Mouse (Mus musculus): ENCODE results near the gene Afp. TPM values are rescaled to one million over a fixed set of nuclear protein-coding genes. Genes with fewer than 3 reads are reported as not detected.

Gene Afp
- polyA plus RNA-seq, 1 experiment, result 1.4 TPM

GRCm38 (mm10) chr5:90504742-90505141 is 14.2 kb downstream of the Afp start:
- no peak for DNase-seq (ENCODE audit: low read depth, low spot score)
- WGBS, result 59% methylated on average over 11 of the region's 11 CpGs

- DNase-seq (ENCODE audit: low read depth, low spot score), result no peak
- 80% methylated on average over 2 of the region's 2 CpGs for WGBS
Observed at GRCm38 (mm10) chr5:90506507-90506906, 16.0 kb downstream of the Afp start.

- DNase-seq (ENCODE audit: low read depth, low spot score), result no peak
- 64% methylated on average over 13 of the region's 13 CpGs for WGBS
Observed at GRCm38 (mm10) chr5:90507411-90507949, 16.9 kb downstream of the Afp start.

GRCm38 (mm10) chr5:90509828-90510592 is 19.5 kb downstream of the Afp start:
- 97% methylated on average over 5 of the region's 5 CpGs for WGBS
- no peak for DNase-seq (ENCODE audit: low read depth, low spot score)

- 73% methylated on average over 6 of the region's 6 CpGs for WGBS
- no peak for DNase-seq (ENCODE audit: low read depth, low spot score)
Observed at GRCm38 (mm10) chr5:90512288-90512955, 21.9 kb downstream of the Afp start.

GRCm38 (mm10) chr5:90515561-90515960 is 25.0 kb downstream of the Afp start:
- DNase-seq (ENCODE audit: low read depth, low spot score), result no peak
- WGBS, result 54% methylated on average over 6 of the region's 6 CpGs

GRCm38 (mm10) chr5:90518356-90519100 is 28.0 kb downstream of the Afp start, which contains the start of gene Afm:
Gene Afm, plus strand, starts transcription at chr5:90518932.
- DNase-seq (ENCODE audit: low read depth, low spot score), result peak; percentile 28
- 34% methylated on average over 6 of the region's 6 CpGs for WGBS

GRCm38 (mm10) chr5:90551191-90551590 is 60.7 kb downstream of the Afp start:
- no peak for DNase-seq (ENCODE audit: low read depth, low spot score)
- WGBS, result 84% methylated on average over 8 of the region's 8 CpGs

GRCm38 (mm10) chr5:90556052-90556451 is 65.5 kb downstream of the Afp start:
- WGBS, result 71% methylated on average over 3 of the region's 3 CpGs
- DNase-seq (ENCODE audit: low read depth, low spot score), result no peak

Other genes with a start within 250 kb of the Afp start
- 11.7 and 23.3 TPM in 2 replicates for gene Ankrd17, start 124.2 kb upstream of the Afp start, polyA plus RNA-seq (2012; rRNA removed)
- 1.4 and 1.8 TPM in 2 replicates for gene Gm9958, start 123.5 kb upstream of the Afp start, polyA plus RNA-seq (2012; rRNA removed)
- 0.53 and 0.95 TPM in 2 replicates for gene Alb, start 29.8 kb upstream of the Afp start, polyA plus RNA-seq (2012; rRNA removed)
- gene Afm, start 28.2 kb downstream of the Afp start, polyA plus RNA-seq (2012; rRNA removed), result 0.14 TPM in 1 of 2 replicates, not detected in the other
- 0.07 TPM in 1 of 2 replicates, not detected in the other for gene 5830473C10Rik, start 70.4 kb downstream of the Afp start, polyA plus RNA-seq (2012; rRNA removed)
- 6.7 and 11.8 TPM in 2 replicates for gene Rassf6, start 149.9 kb downstream of the Afp start, polyA plus RNA-seq (2012; rRNA removed)